Mouse (Mus musculus): ENCODE measurements at regions not wholly inside any gene's neighbourhood (a gene's known extent, or its start where the extent isn't known, plus 50 kb on each side); places are given as distances from the start of the nearest gene placed in this dataset.

- no peak for TF ChIP-seq CTCF (IDR thresholded peaks at IDR 0.05; ENCODE audit: borderline replicate concordance, extremely low read depth, insufficient read depth, insufficient read length)
- 0 out of 2 replicates have a peak, but pooled peaks have one; percentile 8 for TF ChIP-seq POLR2A (IDR thresholded peaks at IDR 0.05; ENCODE audit: borderline replicate concordance, extremely low read depth, insufficient read depth, insufficient read length, poor library complexity, severe bottlenecking)
These were observed 88.4 kb downstream of the Sox9 start for GRCm38 (mm10) chr11:112870201-112871035.

Data from brain, embryonic 14.5 days (tissue).